ENCODE assay signal across 28 mouse cellular contexts in genomic region chr1:131699642-131700041, GRCm38 (mm10). TPM values are rescaled to one million over a fixed set of nuclear protein-coding genes. Genes with fewer than 3 reads are reported as not detected.
DNase-seq lines count a peak whose midpoint lies in the region; ATAC-seq and TF ChIP-seq lines count a peak whose summit lies in the region.
"Had no signal": no experiment of that assay in that cellular context is flagged by ENCODE, and none has a peak within 500 bp of the region (broad histone marks: within the 10 kb centered on the region; RNA-seq: fewer than 3 reads in every experiment).

No protein-coding gene starts in this region.

- no peak for DNase-seq in CH12.LX (ENCODE audit: extremely low read depth)
- DNase-seq in MEL (ENCODE audit: low read depth, low spot score) = peak; percentile 51
- DNase-seq in midbrain, embryonic 10.5 days (ENCODE audit: low spot score) = no peak
- DNase-seq in hindbrain, embryonic 11.5 days (ENCODE audit: low spot score) = no peak
- DNase-seq: adrenal gland, adult 8-10 months; adrenal gland, postnatal 14 days; cerebellum, adult 11 months; cerebellum, adult 18-20 months; cerebellum, adult 8-10 months; cerebellum, adult 9-11 months; cerebellum, postnatal 14 days; cerebellum, postnatal 36 days; embryo, embryonic 11 days had no signal

- 100% methylated on average over 2 of the region's 4 CpGs for WGBS in macrophage (ENCODE audit: missing documents)
- 87% methylated on average over 4 of the region's 4 CpGs for WGBS in midbrain, embryonic 10.5 days
- WGBS in hindbrain, embryonic 11.5 days = 89% methylated on average over 4 of the region's 4 CpGs

- dilution Hi-C loops in CH12.LX (cut with MboI; ENCODE audit: extremely low pct_ligation_motif_present, extremely low pct_unique_long_range_greater_than_20kb, low sequenced_read_pairs) = no loop called here

- H3K9me3 ChIP-seq in CH12.LX (replicated peaks; ENCODE audit: low read length) (no peaks in the 10 kb centered on the region), MEL (replicated peaks; ENCODE audit: insufficient read depth, low read length) (no peaks in the 10 kb centered on the region)
- H3K9me3 ChIP-seq in midbrain, embryonic 10.5 days (replicated peaks) = no peaks in the 10 kb centered on the region
- no peaks in the 10 kb centered on the region for H3K9me3 ChIP-seq in hindbrain, embryonic 11.5 days (ENCODE audit: control insufficient read depth, low read length)
- H3K9me3 ChIP-seq: embryonic facial prominence, embryonic 13.5 days; embryonic facial prominence, embryonic 15.5 days; forebrain, embryonic 10.5 days; forebrain, embryonic 12.5 days; G1E had no signal

- no peaks in the 10 kb centered on the region for H3K36me3 ChIP-seq in CH12.LX (replicated peaks in 1 of 2; ENCODE audit: control insufficient read depth in 1 of 2, insufficient read depth in 1 of 2, low read length in 1 of 2)
- peaks cover 0 to 8% of the 10 kb centered on the region in 2 experiments; a peak in 2 of 4 replicates for H3K36me3 ChIP-seq in MEL (ENCODE audit: control insufficient read depth in 1 of 2, insufficient read depth in 2 of 2, low read length in 2 of 2)
- H3K36me3 ChIP-seq in macrophage (ENCODE audit: inconsistent target) = peaks cover 46% of the 10 kb centered on the region; the same call in 1 of the 2 replicates
- H3K36me3 ChIP-seq in midbrain, embryonic 10.5 days = no peaks in the 10 kb centered on the region
- H3K36me3 ChIP-seq in hindbrain, embryonic 11.5 days (ENCODE audit: control insufficient read depth, insufficient read depth, low read length) = no peaks in the 10 kb centered on the region
- H3K36me3 ChIP-seq: embryonic facial prominence, embryonic 13.5 days; embryonic facial prominence, embryonic 15.5 days; forebrain, embryonic 10.5 days; forebrain, embryonic 12.5 days; G1E had no signal

- no peak for TF ChIP-seq CTCF in CH12.LX (conservative IDR thresholded peaks at IDR 0.05 in 1 of 2, IDR thresholded peaks at IDR 0.05 in 1 of 2; ENCODE audit: low read depth in 2 of 2, low read length in 2 of 2)
- TF ChIP-seq CTCF in MEL (IDR thresholded peaks at IDR 0.05 in 2 of 3, conservative IDR thresholded peaks at IDR 0.05 in 1 of 3; ENCODE audit: control insufficient read depth in 1 of 3, insufficient read depth in 1 of 3, low read depth in 2 of 3, low read length in 3 of 3, poor library complexity in 1 of 3, severe bottlenecking in 1 of 3) = no peak

- H3K4me1 ChIP-seq in CH12.LX (ENCODE audit: control insufficient read depth in 1 of 2, insufficient read depth in 2 of 2) (peaks cover 28 to 75% of the 10 kb centered on the region in 2 experiments), MEL (ENCODE audit: control insufficient read depth in 1 of 2, insufficient read depth in 2 of 2, low read length in 2 of 2) (peaks cover 4 to 19% of the 10 kb centered on the region in 2 experiments; a peak in 2 of 4 replicates)
- no peaks in the 10 kb centered on the region for H3K4me1 ChIP-seq in midbrain, embryonic 10.5 days
- no peaks in the 10 kb centered on the region for H3K4me1 ChIP-seq in hindbrain, embryonic 11.5 days (replicated peaks; ENCODE audit: control insufficient read depth, insufficient read depth, low read length)
- H3K4me1 ChIP-seq: embryonic facial prominence, embryonic 15.5 days; forebrain, embryonic 10.5 days had no signal

- H3K9ac ChIP-seq in CH12.LX (ENCODE audit: insufficient read depth, low read depth) (no peak overlapping the region), MEL (ENCODE audit: control insufficient read depth, low read depth, low read length, poor library complexity, severe bottlenecking) (no peak overlapping the region)
- H3K9ac ChIP-seq in hindbrain, embryonic 11.5 days (ENCODE audit: low read depth, low read length) = no peak overlapping the region
- H3K9ac ChIP-seq: embryonic facial prominence, embryonic 13.5 days; embryonic facial prominence, embryonic 15.5 days; forebrain, embryonic 12.5 days had no signal

- 0 out of 2 replicates have a peak overlapping the region, but pooled peaks have one; percentile 14 for H3K4me2 ChIP-seq in CH12.LX (ENCODE audit: insufficient read depth, low read depth, poor library complexity, severe bottlenecking)
- no peak overlapping the region for H3K4me2 ChIP-seq in hindbrain, embryonic 11.5 days (replicated peaks; ENCODE audit: low read depth, low read length)
- H3K4me2 ChIP-seq: embryonic facial prominence, embryonic 13.5 days; embryonic facial prominence, embryonic 15.5 days; forebrain, embryonic 12.5 days had no signal

- H3K79me2 ChIP-seq in CH12.LX (replicated peaks; ENCODE audit: control insufficient read depth, extremely low read depth, insufficient read depth, poor library complexity, severe bottlenecking) = no peaks in the 10 kb centered on the region
- H3K79me2 ChIP-seq in MEL (ENCODE audit: control insufficient read depth, insufficient read depth, low read length, poor library complexity) = no peaks in the 10 kb centered on the region
- H3K79me2 ChIP-seq in macrophage (ENCODE audit: inconsistent target) = peaks cover 55% of the 10 kb centered on the region

- TF ChIP-seq RAD21 in CH12.LX (IDR thresholded peaks at IDR 0.05; ENCODE audit: low read depth, low read length) (no peak), MEL (IDR thresholded peaks at IDR 0.05; ENCODE audit: low read depth, low read length) (no peak)

- H3K27ac ChIP-seq in CH12.LX (ENCODE audit: insufficient read depth, low read depth) (no peak overlapping the region), MEL (ENCODE audit: control insufficient read depth, low read depth, low read length) (no peak overlapping the region), macrophage (peak overlapping the region; percentile 88)
- no peak overlapping the region for H3K27ac ChIP-seq in midbrain, embryonic 10.5 days (replicated peaks)
- no peak overlapping the region for H3K27ac ChIP-seq in hindbrain, embryonic 11.5 days (ENCODE audit: low read depth, low read length)
- H3K27ac ChIP-seq: embryonic facial prominence, embryonic 13.5 days; embryonic facial prominence, embryonic 15.5 days; forebrain, embryonic 10.5 days; forebrain, embryonic 12.5 days had no signal

- H3K4me3 ChIP-seq in CH12.LX (replicated peaks in 1 of 3; ENCODE audit: low read depth in 2 of 3, low read length in 2 of 3, poor library complexity in 1 of 3) = no peak overlapping the region
- H3K4me3 ChIP-seq in MEL (ENCODE audit: control insufficient read depth in 1 of 2, insufficient read depth in 1 of 2, low read depth in 2 of 2, low read length in 2 of 2) = no peak overlapping the region
- H3K4me3 ChIP-seq in macrophage (ENCODE audit: inconsistent target) = no peak overlapping the region
- no peak overlapping the region for H3K4me3 ChIP-seq in midbrain, embryonic 10.5 days
- no peak overlapping the region for H3K4me3 ChIP-seq in hindbrain, embryonic 11.5 days (ENCODE audit: low read depth, low read length)
- H3K4me3 ChIP-seq: embryonic facial prominence, embryonic 13.5 days; embryonic facial prominence, embryonic 15.5 days; erythroblast, embryonic 14.5 days; forebrain, embryonic 10.5 days; forebrain, embryonic 12.5 days had no signal

- TF ChIP-seq POLR2A in CH12.LX (IDR thresholded peaks at IDR 0.05; ENCODE audit: low read depth, low read length) = no peak
- TF ChIP-seq POLR2A in MEL (IDR thresholded peaks at IDR 0.05; ENCODE audit: control insufficient read depth in 1 of 2, insufficient read depth in 1 of 2, low read depth in 1 of 2, low read length in 2 of 2, poor library complexity in 1 of 2) = no peak

- in situ Hi-C loops in CH12.LX (cut with MboI; ENCODE audit: low pct_ligation_motif_present, low pct_unique_long_range_greater_than_20kb, low sequenced_read_pairs) = loop anchor here (25.0 kb wide), 1 partner anchor 138 kb away; the partner anchor contains the start of gene Slc41a1

- no peak for TF ChIP-seq EP300 in CH12.LX (IDR thresholded peaks at IDR 0.05; ENCODE audit: low read length)
- peak; percentile 10 to 31; a peak in 3 of 4 replicates for TF ChIP-seq EP300 in MEL (IDR thresholded peaks at IDR 0.05; ENCODE audit: low read depth in 1 of 2, low read length in 2 of 2)

- no peaks in the 10 kb centered on the region for H3K27me3 ChIP-seq in CH12.LX (replicated peaks)
- peaks cover 0 to 6% of the 10 kb centered on the region in 2 experiments; a peak in 3 of 4 replicates for H3K27me3 ChIP-seq in MEL (ENCODE audit: control insufficient read depth in 1 of 2, insufficient read depth in 2 of 2, low read length in 2 of 2)
- H3K27me3 ChIP-seq in midbrain, embryonic 10.5 days (ENCODE audit: low read depth, poor library complexity, severe bottlenecking) = no peaks in the 10 kb centered on the region
- H3K27me3 ChIP-seq in hindbrain, embryonic 11.5 days (ENCODE audit: control insufficient read depth, insufficient read depth, low read length) = no peaks in the 10 kb centered on the region
- H3K27me3 ChIP-seq: embryonic facial prominence, embryonic 13.5 days; embryonic facial prominence, embryonic 15.5 days; forebrain, embryonic 12.5 days; Patski had no signal

- ATAC-seq in hindbrain, embryonic 11.5 days (ENCODE audit: low FRiP score) = no peak
- ATAC-seq in frontal cortex, adult (ENCODE audit: low TSS enrichment) = no peak
- ATAC-seq: activated CD4-positive, CD25-positive, alpha-beta regulatory T cell, adult 4 months; forebrain, embryonic 14.5 days; forebrain, embryonic 16.5 days; Patski had no signal

RNA-seq across cellular contexts. Expression of gene Rab7b, which starts 11.1 kb away (rescaled TPM):
- total RNA-seq in CH12.LX (2012; rRNA removed) (not detected in 2 replicates), CH12.LX (2014; rRNA removed) (not detected in 2 replicates), MEL (2012; rRNA removed) (0.23 TPM in 1 of 2 replicates, not detected in the other)
- polyA plus RNA-seq in CH12.LX (2012; ENCODE audit: insufficient read length, low read depth) (0.19 and 0.44 TPM in 2 replicates), MEL (2012; ENCODE audit: insufficient read depth in 1 of 2, insufficient read length in 2 of 2, low read depth in 1 of 2, low replicate concordance in 2 of 2, missing spikeins in 1 of 2) (under 1 TPM in 1 of 2 experiments, not detected in 1; 0.21 TPM), macrophage (2018) (161 to 338 TPM (median 284 TPM) in 3 replicates)
- total RNA-seq in macrophage (2018; cell fraction: chromatin; rRNA removed) = 100 to 1,000 TPM in 8 of 26 experiments, 10 to 100 TPM in 17, 1 to 10 TPM in 1; 8.3 to 204 (median 87.6) TPM
- 100 to 1,000 TPM; 112 to 252 (median 182) TPM for total RNA-seq in macrophage (2018; cell fraction: cytosol; rRNA removed)
- total RNA-seq in macrophage (2018; cell fraction: nucleus; rRNA removed) = 100 to 1,000 TPM in 18 of 26 experiments, 10 to 100 TPM in 8; 24.3 to 204 (median 119) TPM
- 0.77 and 1.4 TPM in 2 replicates for polyA plus RNA-seq in midbrain, embryonic 10.5 days (2016; fragmentation: Nextera tagmentation; extraction: Ambion mirVana)
- 0.91 and 1.6 TPM in 2 replicates for polyA plus RNA-seq in hindbrain, embryonic 11.5 days (2014; fragmentation: Nextera tagmentation; extraction: Ambion mirVana)
- polyA plus RNA-seq: activated CD4-positive, CD25-positive, alpha-beta regulatory T cell, adult 4 months; erythroblast, embryonic 14.5 days; G1E had no signal

RNA-seq across cellular contexts. Expression of gene Slc26a9, which starts 44.2 kb away (rescaled TPM):
- not detected in 2 replicates for total RNA-seq in CH12.LX (2012; rRNA removed)
- total RNA-seq in CH12.LX (2014; rRNA removed) = not detected in 2 replicates
- 0.29 and 0.31 TPM in 2 replicates for polyA plus RNA-seq in CH12.LX (2012; ENCODE audit: insufficient read length, low read depth)
- not detected in 2 replicates for total RNA-seq in MEL (2012; rRNA removed)
- polyA plus RNA-seq in MEL (2012; ENCODE audit: insufficient read depth in 1 of 2, insufficient read length in 2 of 2, low read depth in 1 of 2, low replicate concordance in 2 of 2, missing spikeins in 1 of 2) = under 1 TPM in 1 of 2 experiments, not detected in 1; 0.04 TPM
- total RNA-seq in macrophage (2018; cell fraction: chromatin; rRNA removed) = 1 to 10 TPM in 1 of 26 experiments, under 1 TPM in 5, not detected in 20; 0.16 to 1.5 (median 0.42) TPM
- under 1 TPM in 2 of 26 experiments, not detected in 24; 0.03 to 0.05 TPM for total RNA-seq in macrophage (2018; cell fraction: cytosol; rRNA removed)
- total RNA-seq in macrophage (2018; cell fraction: nucleus; rRNA removed) = under 1 TPM in 8 of 26 experiments, not detected in 18; 0.12 to 0.89 (median 0.33) TPM
- 0.05 TPM in 1 of 3 replicates, not detected in the others for polyA plus RNA-seq in macrophage (2018)
- polyA plus RNA-seq in midbrain, embryonic 10.5 days (2016; fragmentation: Nextera tagmentation; extraction: Ambion mirVana) = not detected in 2 replicates
- polyA plus RNA-seq in hindbrain, embryonic 11.5 days (2014; fragmentation: Nextera tagmentation; extraction: Ambion mirVana) = 0.15 and 0.38 TPM in 2 replicates
- total RNA-seq: adrenal gland, adult 18-20 months; common myeloid progenitor, adult 5-6 weeks had no signal
- polyA plus RNA-seq: activated CD4-positive, CD25-positive, alpha-beta regulatory T cell, adult 4 months; C2C12; embryonic facial prominence, embryonic 13.5 days; erythroblast, embryonic 14.5 days; forebrain, embryonic 10.5 days; forebrain, embryonic 12.5 days had no signal

Comparison
In these comparisons a context has a peak if more than half of its experiments do, and no peak if none do; other contexts are left out.
1. RNA of gene Rab7b, which starts 11.1 kb away (polyA plus RNA-seq): 161 to 338 TPM in macrophage; 0.91 to 1.6 TPM in hindbrain, embryonic 11.5 days, 0.77 to 1.4 TPM in midbrain, embryonic 10.5 days, 0.21 TPM in MEL and 0.19 to 0.44 TPM in CH12.LX; every median in the first group is over 10 times any median in the second.
2. Of the 35 proteins assayed by ChIP-seq in both MEL and CH12.LX: peak only in MEL: EP300, ETS1, RCOR1 and TCF12; only in CH12.LX: none; in both: none; in neither: 31.